Comparison of ENCODE assay signal across 8 mouse cellular contexts in genomic region chr7:139833532-139833931, GRCm38 (mm10). TPM values are rescaled to one million over a fixed set of nuclear protein-coding genes. Genes with fewer than 3 reads are reported as not detected.
A peak's percentile ranks its signal among the peaks of the same experiment; 100 is the strongest.
DNase-seq lines count a peak whose midpoint lies in the region; ATAC-seq and TF ChIP-seq lines count a peak whose summit lies in the region.

No protein-coding gene starts in this region.

- H3K4me2 ChIP-seq in limb, embryonic 12.5 days = peak overlapping the region; percentile 57

- no peak for TF ChIP-seq CTCF in C2C12 (IDR thresholded peaks at IDR 0.05; ENCODE audit: control insufficient read depth, insufficient read depth, insufficient read length)

- no peaks in the 10 kb centered on the region for H3K79me3 ChIP-seq in C2C12 (ENCODE audit: low read depth)

- no peaks in the 10 kb centered on the region for H3K9me3 ChIP-seq in limb, embryonic 12.5 days

- no peaks in the 10 kb centered on the region for H3K36me3 ChIP-seq in C2C12 (ENCODE audit: control insufficient read depth, insufficient read depth)
- no peaks in the 10 kb centered on the region for H3K36me3 ChIP-seq in limb, embryonic 12.5 days

- peak overlapping the region; percentile 44 for H3ac ChIP-seq in C2C12 (ENCODE audit: control insufficient read depth, insufficient read length, low read depth)

- peaks cover 9% of the 10 kb centered on the region for H3K4me1 ChIP-seq in limb, embryonic 12.5 days (replicated peaks)

- WGBS in limb, embryonic 12.5 days = 28% methylated on average over 5 of the region's 5 CpGs

- no peak overlapping the region; the same call in 1 of the 2 replicates for H3K9ac ChIP-seq in limb, embryonic 12.5 days (replicated peaks)

- H3K27me3 ChIP-seq in C2C12 (ENCODE audit: control insufficient read depth, insufficient read depth, insufficient read length) = no peaks in the 10 kb centered on the region
- peaks cover 63% of the 10 kb centered on the region for H3K27me3 ChIP-seq in limb, embryonic 12.5 days

- DNase-seq in gastrocnemius, adult 18-20 months (ENCODE audit: low spot score) = peak; percentile 4
- no peak for DNase-seq in gastrocnemius, postnatal 10 days
- peak; percentile 22 for DNase-seq in fibroblast of lung, adult 2 months (ENCODE audit: low read depth)
- no peak for DNase-seq in thymus, adult 18-20 months
- no peak for DNase-seq in spleen, postnatal 10 days (ENCODE audit: low spot score in 2 of 2)

- no peak overlapping the region for H3K27ac ChIP-seq in limb, embryonic 12.5 days

- H3K79me2 ChIP-seq in C2C12 (ENCODE audit: control insufficient read depth, insufficient read depth) = no peaks in the 10 kb centered on the region

- no peak for ATAC-seq in limb, embryonic 12.5 days (ENCODE audit: insufficient number of reproducible peaks, insufficient read depth, low FRiP score, low TSS enrichment, low read depth)
- no peak for ATAC-seq in monocyte, adult 5-6 weeks (replicated peaks; ENCODE audit: insufficient number of reproducible peaks, low FRiP score, low TSS enrichment, poor library complexity, severe bottlenecking)

- peak overlapping the region; percentile 11 for H3K4me3 ChIP-seq in C2C12 (ENCODE audit: insufficient read depth, poor library complexity, severe bottlenecking)
- H3K4me3 ChIP-seq in limb, embryonic 12.5 days (replicated peaks) = peak overlapping the region; percentile 27

TF ChIP-seq in C2C12, 6 proteins besides CTCF, POLR2A, EP300 and RAD21:
- TF ChIP-seq MYOG (IDR thresholded peaks at IDR 0.05; ENCODE audit: control insufficient read depth, extremely low read depth, insufficient read length) = no peak

RNA-seq across cellular contexts. Expression of gene Adgra1, which starts 0.4 kb away (rescaled TPM):
- not detected for total RNA-seq in gastrocnemius, adult 18-20 months (2021)
- total RNA-seq in gastrocnemius, postnatal 10 days (2021) = under 1 TPM; 0.20 to 0.26 TPM
- polyA plus RNA-seq in C2C12 (2012; fragmentation: generic; extraction: Trizol) = 0.14 TPM
- polyA plus RNA-seq in limb, embryonic 12.5 days (2016; fragmentation: Nextera tagmentation; extraction: Ambion mirVana) = not detected in 2 replicates
- not detected in 3 replicates for total RNA-seq in monocyte, adult 5-6 weeks (2017)

Comparison
In these comparisons a context has a peak if more than half of its experiments do, and no peak if none do; other contexts are left out.
1. DNase-seq: peak in gastrocnemius, adult 18-20 months (single experiment) and fibroblast of lung, adult 2 months (single experiment); none in gastrocnemius, postnatal 10 days (single experiment), thymus, adult 18-20 months (0 of 2) and spleen, postnatal 10 days (0 of 2).